Mouse (Mus musculus) central nervous system, embryonic 11.5 days (tissue): Measurements from ENCODE around the gene Ceacam3. TPM values are rescaled to one million over a fixed set of nuclear protein-coding genes. Genes with fewer than 3 reads are reported as not detected.

Experiments
- polyA plus RNA-seq: library from polyadenylated mRNA; depleted of rRNA; stranded (reverse); fragments of >200 nt; gene quantifications from 2 replicates; pipeline ENCODE4 v1.2.3, GENCODE M21; 2012; rRNA removed

Gene Ceacam3
- 0.04 TPM in 1 of 2 replicates, not detected in the other for polyA plus RNA-seq

GRCm38 (mm10) chr7:17149931-17150330, at the start of gene Ceacam3:
Gene Ceacam3, plus strand, starts transcription at chr7:17150282.

DNA sequence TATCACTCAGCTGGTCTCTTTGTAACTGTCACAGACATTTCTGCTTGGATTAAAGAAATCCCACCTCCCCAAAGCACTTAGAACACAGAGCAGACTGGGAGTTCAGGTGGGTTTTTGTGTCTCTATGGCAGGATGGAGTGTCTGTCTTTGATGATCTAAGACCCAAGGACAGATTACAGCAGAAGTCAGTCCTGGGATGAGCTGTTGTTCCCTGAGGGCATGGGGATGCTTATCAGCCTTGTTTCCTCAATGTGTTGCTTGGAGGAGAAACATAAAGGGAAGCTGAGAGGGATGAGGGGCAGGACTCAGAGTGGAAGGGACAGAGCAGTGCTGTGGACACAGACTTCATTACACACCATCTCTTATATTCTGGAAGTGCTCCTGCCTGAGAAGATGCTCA, 53.1 kb downstream of the Ceacam3 start, which contains the start of gene Psg29:
Gene Psg29 (plus strand): TSS at position 301 of the 400 bp plus-strand sequence.

Other genes with a start within 250 kb of the Ceacam3 start
- 0.94 and 1.0 TPM in 2 replicates for gene Ptgir, start 243.8 kb upstream of the Ceacam3 start, polyA plus RNA-seq
- 330 and 348 TPM in 2 replicates for gene Calm3, start 226.2 kb upstream of the Ceacam3 start, polyA plus RNA-seq
- gene Pnmal2, start 205.6 kb upstream of the Ceacam3 start, polyA plus RNA-seq, result 10.3 and 15.8 TPM in 2 replicates
- 7.1 and 14.8 TPM in 2 replicates for gene Pnmal1, start 190.6 kb upstream of the Ceacam3 start, polyA plus RNA-seq
- gene Gm42372, start 167.2 kb upstream of the Ceacam3 start, polyA plus RNA-seq, result 3.1 and 4.9 TPM in 2 replicates
- gene Ccdc8, start 157.6 kb upstream of the Ceacam3 start, polyA plus RNA-seq, result 16.4 and 22.4 TPM in 2 replicates
- 128 and 142 TPM in 2 replicates for gene Ppp5c, start 122.4 kb upstream of the Ceacam3 start, polyA plus RNA-seq
- 5.5 and 10.6 TPM in 2 replicates for gene Hif3a, start 87.9 kb upstream of the Ceacam3 start, polyA plus RNA-seq
- gene Psg16, start 76.2 kb upstream of the Ceacam3 start, polyA plus RNA-seq, result 0.18 and 0.27 TPM in 2 replicates
- gene Psg29, start 53.2 kb downstream of the Ceacam3 start, polyA plus RNA-seq, result not detected in 2 replicates